Mouse (Mus musculus) liver, embryonic 14.5 days (tissue): ENCODE data around the gene Dusp10. TPM values are rescaled to one million over a fixed set of nuclear protein-coding genes. Genes with fewer than 3 reads are reported as not detected.

ENCODE experiments used
- ATAC-seq: fragments of 200-750 bp; cut with Nextera tagmentation; 2 replicates; pipeline ENCODE4 v1.8.0; 2017; ENCODE audit warnings: moderate number of reproducible peaks, mild to moderate bottlenecking, moderate library complexity; ENCODE audit not compliant: insufficient read depth
- DNase-seq, 3 experiments: peaks; one replicate each; pipeline ENCODE4 v3.0.0-alpha.2; 2012 to 2013; ENCODE audit warnings: low read depth in 3 of 3, low spot score in 3 of 3
- H3K27ac ChIP-seq: fragments of 300-500 bp; sonication (generic); 2 replicates; pipeline ENCODE4 v1.5.1; 2014; ENCODE audit warnings: moderate library complexity, mild to moderate bottlenecking, control low read depth, inconsistent platforms
- H3K27me3 ChIP-seq: fragments of 300-500 bp; sonication (generic); 2 replicates; pipeline ENCODE4 v1.6.1; 2014; ENCODE audit warnings: mild to moderate bottlenecking, low read length, moderate library complexity; ENCODE audit not compliant: control insufficient read depth, insufficient read depth
- H3K36me3 ChIP-seq: fragments of 300-500 bp; sonication (generic); replicated peaks from 2 replicates; pipeline ENCODE4 v1.6.1; 2014; ENCODE audit warnings: low read depth; ENCODE audit not compliant: control insufficient read depth, insufficient read depth
- H3K4me1 ChIP-seq, 2 experiments: fragments of 200-500 bp in 1 of 2; fragments of 300-500 bp in 1 of 2; sonication (generic) in 1 of 2; replicated peaks; 2 replicates each; pipeline ENCODE4 v1.6.1; 2012 to 2014; ENCODE audit warnings: antibody characterized with exemption in 1 of 2, inconsistent platforms in 1 of 2, low read length in 1 of 2; ENCODE audit not compliant: control insufficient read depth in 2 of 2, insufficient read depth in 2 of 2
- H3K4me2 ChIP-seq: fragments of 300-500 bp; sonication (generic); 2 replicates; pipeline ENCODE4 v1.6.1; 2014; ENCODE audit warnings: low read depth, mild to moderate bottlenecking, control low read depth, moderate library complexity
- H3K4me3 ChIP-seq, 2 experiments: fragments of 200-500 bp in 1 of 2; fragments of 300-500 bp in 1 of 2; sonication (generic) in 1 of 2; 2 replicates each; pipeline ENCODE4 v1.5.1; 2012 to 2014; ENCODE audit warnings: low read depth in 2 of 2, low read length in 2 of 2, mild to moderate bottlenecking in 2 of 2, control low read depth in 1 of 2, inconsistent platforms in 1 of 2, moderate library complexity in 1 of 2; ENCODE audit not compliant: insufficient read depth in 1 of 2
- H3K9ac ChIP-seq: fragments of 300-500 bp; sonication (generic); replicated peaks from 2 replicates; pipeline ENCODE4 v1.6.1; 2014; ENCODE audit warnings: mild to moderate bottlenecking, control low read depth, moderate library complexity
- H3K9me3 ChIP-seq: fragments of 300-500 bp; sonication (generic); 2 replicates; pipeline ENCODE4 v1.6.1; 2016; ENCODE audit warnings: low read length, mixed read lengths; ENCODE audit not compliant: control insufficient read depth
- CTCF ChIP-seq: IDR thresholded peaks from 2 replicates; pipeline ENCODE4 v1.5.1; 2016; ENCODE audit warnings: antibody characterized with exemption, low read depth, control low read depth
- EP300 ChIP-seq: IDR thresholded peaks from 2 replicates; pipeline ENCODE4 v1.6.1; 2016; ENCODE audit warnings: antibody characterized with exemption, low read depth
- WGBS: fragments of 180-500 bp; shearing (Covaris S2); extraction: QIAGEN DNeasy Blood & Tissue Kit; methylation state at CpG from one replicate; pipeline ENCODE4 v1.1.7; 2014; ENCODE audit not compliant: insufficient replicate concordance; 5-methylcytosine and 5-hydroxymethylcytosine counted together
- polyA plus RNA-seq, 2 experiments: library from polyadenylated mRNA; depleted of rRNA in 1 of 2; stranded (reverse) in 1 of 2; unstranded in 1 of 2; fragments of >200 nt; fragmentation: Nextera tagmentation in 1 of 2; extraction: Ambion mirVana in 1 of 2; gene quantifications; 2 replicates each; pipeline versions ENCODE4 v1.2.1 to v1.2.3; 2012 to 2014

The Dusp10 gene
- polyA plus RNA-seq, 2 experiments = 2.0 to 2.7 TPM

- Histone ChIP-seq H3K4me3 (no peak overlapping the region), H3K27me3 (no peaks in the 10 kb centered on the region), H3K27ac (no peak overlapping the region), H3K9ac (no peak overlapping the region), H3K36me3 (no peaks in the 10 kb centered on the region), H3K4me1 (no peaks in the 10 kb centered on the region; a peak in 1 of 4 replicates), H3K4me2 (no peak overlapping the region), H3K9me3 (no peaks in the 10 kb centered on the region)
- no peak for TF ChIP-seq EP300
- TF ChIP-seq CTCF = no peak
- WGBS = 41% methylated on average over 11 of the region's 11 CpGs
- ATAC-seq (no peak), DNase-seq (no peak)
These were observed 53.6 kb downstream of the Dusp10 start for GRCm38 (mm10) chr1:184066460-184067287.

- Histone ChIP-seq H3K27me3 (no peaks in the 10 kb centered on the region), H3K4me1 (no peaks in the 10 kb centered on the region; a peak in 1 of 4 replicates), H3K4me2 (no peak overlapping the region), H3K9me3 (no peaks in the 10 kb centered on the region), H3K36me3 (no peaks in the 10 kb centered on the region), H3K4me3 (no peak overlapping the region), H3K9ac (no peak overlapping the region), H3K27ac (no peak overlapping the region)
- no peak for ATAC-seq
- 79% methylated on average over 18 of the region's 18 CpGs for WGBS
- no peak for DNase-seq
- TF ChIP-seq CTCF (no peak), EP300 (no peak)
These were observed 54.8 kb downstream of the Dusp10 start for GRCm38 (mm10) chr1:184067704-184068558.

DNA sequence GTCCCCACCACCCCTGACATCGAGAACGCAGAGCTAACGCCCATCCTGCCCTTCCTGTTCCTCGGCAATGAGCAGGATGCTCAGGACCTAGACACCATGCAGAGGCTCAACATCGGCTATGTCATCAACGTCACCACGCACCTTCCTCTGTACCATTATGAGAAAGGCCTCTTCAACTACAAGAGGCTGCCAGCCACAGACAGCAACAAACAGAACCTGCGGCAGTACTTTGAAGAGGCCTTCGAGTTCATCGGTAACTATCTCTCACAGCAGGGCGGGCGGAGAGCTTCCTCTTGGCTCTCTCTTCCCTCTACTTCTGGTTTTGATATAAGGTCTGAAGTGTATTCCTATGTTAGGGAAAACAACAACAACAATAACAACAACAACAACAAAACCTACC is 55.9 kb downstream of the Dusp10 start:
- H3K9ac ChIP-seq = no peak overlapping the region
- H3K27ac ChIP-seq = no peak overlapping the region
- H3K4me2 ChIP-seq = no peak overlapping the region
- ATAC-seq = no peak
- DNase-seq = no peak
- H3K4me3 ChIP-seq = no peak overlapping the region
- TF ChIP-seq EP300 (no peak), CTCF (no peak)
- H3K36me3 ChIP-seq = no peaks in the 10 kb centered on the region
- 53% methylated on average over 12 of the region's 12 CpGs for WGBS
- no peaks in the 10 kb centered on the region for H3K27me3 ChIP-seq
- no peaks in the 10 kb centered on the region for H3K9me3 ChIP-seq
- no peaks in the 10 kb centered on the region; a peak in 1 of 4 replicates for H3K4me1 ChIP-seq

DNA sequence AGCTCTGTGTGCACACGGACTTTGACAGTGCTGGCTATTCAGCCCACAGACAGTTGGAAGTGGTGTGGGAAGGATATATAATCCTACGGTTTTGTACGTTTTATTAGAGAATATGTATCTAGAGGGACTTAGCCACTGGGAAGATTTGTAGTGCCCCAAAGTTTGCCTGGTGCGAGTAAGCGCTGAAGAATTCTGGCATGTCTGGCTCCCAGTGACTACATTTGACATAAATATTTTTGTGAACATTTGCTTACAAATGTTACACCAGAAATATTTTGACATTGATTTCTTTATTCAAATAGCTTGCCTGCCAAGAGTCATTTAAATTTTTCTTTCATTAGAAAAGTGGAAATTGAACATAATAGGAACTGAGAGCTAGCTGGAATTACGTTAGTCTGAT is 63.0 kb downstream of the Dusp10 start:
- TF ChIP-seq CTCF = no peak
- TF ChIP-seq EP300 = no peak
- Histone ChIP-seq H3K4me3 (no peak overlapping the region), H3K36me3 (no peaks in the 10 kb centered on the region), H3K9me3 (no peaks in the 10 kb centered on the region), H3K9ac (no peak overlapping the region), H3K27me3 (no peaks in the 10 kb centered on the region), H3K4me1 (no peaks in the 10 kb centered on the region), H3K27ac (no peak overlapping the region), H3K4me2 (no peak overlapping the region)
- ATAC-seq (no peak), DNase-seq (no peak)
- 75% methylated on average over 6 of the region's 6 CpGs for WGBS

DNA sequence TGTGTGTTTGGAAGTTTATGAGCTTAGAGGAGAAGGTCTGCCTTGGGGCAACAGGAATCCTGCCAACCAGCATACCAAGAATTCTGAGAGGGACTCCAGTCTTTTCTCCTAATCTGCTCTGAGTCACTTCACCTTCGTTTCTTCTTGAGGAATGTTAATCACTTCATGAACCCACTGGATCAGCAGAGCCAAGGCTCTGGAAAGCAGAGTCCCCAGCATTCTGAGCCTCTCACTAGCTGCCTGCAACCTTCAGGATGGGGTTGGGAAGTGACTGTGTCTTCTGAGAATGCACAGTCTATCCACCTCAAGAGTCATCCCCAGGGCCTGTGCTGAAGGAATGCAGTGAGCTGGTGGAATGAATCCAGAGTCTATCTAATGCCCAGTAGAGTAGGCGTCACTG is 63.7 kb downstream of the Dusp10 start:
- Histone ChIP-seq H3K4me3 (no peak overlapping the region), H3K9me3 (no peaks in the 10 kb centered on the region), H3K27ac (no peak overlapping the region), H3K36me3 (no peaks in the 10 kb centered on the region), H3K4me2 (no peak overlapping the region), H3K27me3 (no peaks in the 10 kb centered on the region), H3K4me1 (no peaks in the 10 kb centered on the region), H3K9ac (no peak overlapping the region)
- ATAC-seq = no peak
- TF ChIP-seq EP300 (no peak), CTCF (no peak)
- no peak for DNase-seq
- 52% methylated on average over 2 of the region's 2 CpGs for WGBS
